Mouse (Mus musculus) lung, embryonic 15.5 days (tissue): Measurements from ENCODE around the gene Olfr698. TPM values are rescaled to one million over a fixed set of nuclear protein-coding genes. Genes with fewer than 3 reads are reported as not detected.
"Not testable (repeated sequence)": the region's sequence is repeated elsewhere in the genome, so short reads cannot be mapped to it uniquely, and the experiment has no call there.

Experiments
- ATAC-seq: fragments of 200-750 bp; cut with Nextera tagmentation; 2 replicates; pipeline ENCODE4 v1.8.0; 2017; ENCODE audit warnings: moderate number of reproducible peaks, borderline replicate concordance; ENCODE audit not compliant: low FRiP score, low TSS enrichment; ENCODE audit errors: extremely low read depth
- H3K27ac ChIP-seq: fragments of 300-500 bp; sonication (generic); 2 replicates; pipeline ENCODE4 v1.5.1; 2015; ENCODE audit warnings: moderate library complexity, mild to moderate bottlenecking, inconsistent platforms
- H3K27me3 ChIP-seq: fragments of 300-500 bp; sonication (generic); 2 replicates; pipeline ENCODE4 v1.6.1; 2015; ENCODE audit warnings: inconsistent platforms
- H3K36me3 ChIP-seq: fragments of 300-500 bp; sonication (generic); 2 replicates; pipeline ENCODE4 v1.6.1; 2015; ENCODE audit warnings: inconsistent platforms
- H3K4me1 ChIP-seq: fragments of 300-500 bp; sonication (generic); 2 replicates; pipeline ENCODE4 v1.6.1; 2015; ENCODE audit warnings: inconsistent platforms
- H3K4me2 ChIP-seq: fragments of 300-500 bp; sonication (generic); 2 replicates; pipeline ENCODE4 v1.6.1; 2015; ENCODE audit warnings: inconsistent platforms, mild to moderate bottlenecking, moderate library complexity
- H3K4me3 ChIP-seq: fragments of 300-500 bp; sonication (generic); 2 replicates; pipeline ENCODE4 v1.5.1; 2015; ENCODE audit warnings: mild to moderate bottlenecking, inconsistent platforms
- H3K9ac ChIP-seq: fragments of 300-500 bp; sonication (generic); 2 replicates; pipeline ENCODE4 v1.6.1; 2015; ENCODE audit warnings: inconsistent platforms
- H3K9me3 ChIP-seq: fragments of 300-500 bp; sonication (generic); 2 replicates; pipeline ENCODE4 v1.6.1; 2016; ENCODE audit warnings: inconsistent platforms
- WGBS: fragments of 180-500 bp; shearing (Covaris S2); methylation state at CpG from one replicate; pipeline ENCODE4 v1.1.7; 2015; 5-methylcytosine and 5-hydroxymethylcytosine counted together
- polyA plus RNA-seq: library from polyadenylated mRNA; unstranded; fragments of >200 nt; fragmentation: Nextera tagmentation; extraction: Ambion mirVana; gene quantifications from 2 replicates; pipeline ENCODE4 v1.2.1, GENCODE M21; 2015

Gene Olfr698
- polyA plus RNA-seq: not detected in 2 replicates

GRCm38 (mm10) chr7:106755297-106755696 is at the start of gene Olfr698:
Gene Olfr698 (minus strand): TSS chr7:106755397.
- Histone ChIP-seq H3K4me2 (no peak within 1 kb of the TSS), H3K4me3 (no peak within 1 kb of the TSS), H3K9ac (no peak within 1 kb of the TSS), H3K9me3 (no peaks in the 10 kb centered on the region), H3K36me3 (no peaks in the 10 kb centered on the region), H3K27me3 (no peaks in the 10 kb centered on the region), H3K4me1 (no peaks in the 10 kb centered on the region), H3K27ac (no peak within 1 kb of the TSS)
- ATAC-seq: no peak

- 69% methylated on average over 1 of the region's 1 CpGs for WGBS
- no peak within 1 kb of the TSS for H3K27ac ChIP-seq
- no peaks in the 10 kb centered on the region; the same call in 1 of the 2 replicates for H3K9me3 ChIP-seq
- no peaks in the 10 kb centered on the region for H3K4me1 ChIP-seq
- H3K36me3 ChIP-seq: no peaks in the 10 kb centered on the region
- no peak within 1 kb of the TSS for H3K4me3 ChIP-seq
- H3K9ac ChIP-seq: no peak within 1 kb of the TSS
- no peak for ATAC-seq
- H3K4me2 ChIP-seq: no peak within 1 kb of the TSS
- no peaks in the 10 kb centered on the region for H3K27me3 ChIP-seq
Observed at GRCm38 (mm10) chr7:106793098-106793497, 37.9 kb upstream of the Olfr698 start, which contains the start of gene Olfr699. Gene Olfr699 (minus strand): TSS chr7:106793198.

- H3K27me3 ChIP-seq: no peaks in the 10 kb centered on the region
- H3K4me2 ChIP-seq: no peak overlapping the region
- H3K9ac ChIP-seq: no peak overlapping the region
- H3K27ac ChIP-seq: no peak overlapping the region
- no peak overlapping the region for H3K4me3 ChIP-seq
- ATAC-seq: no peak
- H3K4me1 ChIP-seq: no peaks in the 10 kb centered on the region
- no peaks in the 10 kb centered on the region for H3K9me3 ChIP-seq
- no peaks in the 10 kb centered on the region for H3K36me3 ChIP-seq
Observed at GRCm38 (mm10) chr7:106788330-106788729, 33.1 kb upstream of the Olfr698 start.

- H3K27ac ChIP-seq, H3K4me2 ChIP-seq, H3K27me3 ChIP-seq, ATAC-seq, H3K4me1 ChIP-seq, H3K9ac ChIP-seq, H3K9me3 ChIP-seq, H3K4me3 ChIP-seq, H3K36me3 ChIP-seq: not testable (repeated sequence)
- 88% methylated on average over 2 of the region's 2 CpGs for WGBS
Observed at GRCm38 (mm10) chr7:106761008-106761407, 5.8 kb upstream of the Olfr698 start.

GRCm38 (mm10) chr7:106758800-106759199 is 3.6 kb upstream of the Olfr698 start:
- Histone ChIP-seq H3K4me2 (no peak overlapping the region), H3K27me3 (no peaks in the 10 kb centered on the region), H3K27ac (no peak overlapping the region), H3K4me1 (no peaks in the 10 kb centered on the region), H3K36me3 (no peaks in the 10 kb centered on the region), H3K4me3 (no peak overlapping the region), H3K9ac (no peak overlapping the region), H3K9me3 (no peaks in the 10 kb centered on the region)
- WGBS: 89% methylated on average over 2 of the region's 2 CpGs
- no peak for ATAC-seq

- no peaks in the 10 kb centered on the region for H3K4me1 ChIP-seq
- no peaks in the 10 kb centered on the region for H3K36me3 ChIP-seq
- H3K27me3 ChIP-seq: no peaks in the 10 kb centered on the region
- no peaks in the 10 kb centered on the region for H3K9me3 ChIP-seq
- H3K27ac ChIP-seq: no peak overlapping the region
- WGBS: 90% methylated on average over 5 of the region's 5 CpGs
- H3K4me3 ChIP-seq: no peak overlapping the region
- H3K4me2 ChIP-seq: no peak overlapping the region
- ATAC-seq: no peak
- no peak overlapping the region for H3K9ac ChIP-seq
Observed at GRCm38 (mm10) chr7:106745811-106746210, 9.4 kb downstream of the Olfr698 start.

GRCm38 (mm10) chr7:106742343-106742742 is 12.9 kb downstream of the Olfr698 start, which contains the start of gene Olfr697:
Gene Olfr697 (minus strand): TSS chr7:106742443.
- 78% methylated on average over 1 of the region's 1 CpGs for WGBS
- Histone ChIP-seq H3K9ac (no peak within 1 kb of the TSS), H3K4me2 (no peak within 1 kb of the TSS), H3K4me3 (no peak within 1 kb of the TSS), H3K4me1 (no peaks in the 10 kb centered on the region), H3K27me3 (no peaks in the 10 kb centered on the region), H3K27ac (no peak within 1 kb of the TSS), H3K36me3 (no peaks in the 10 kb centered on the region), H3K9me3 (no peaks in the 10 kb centered on the region)
- no peak for ATAC-seq

- Histone ChIP-seq H3K4me3 (no peak overlapping the region), H3K27me3 (no peaks in the 10 kb centered on the region), H3K9me3 (no peaks in the 10 kb centered on the region), H3K4me2 (no peak overlapping the region), H3K4me1 (no peaks in the 10 kb centered on the region), H3K9ac (no peak overlapping the region), H3K27ac (no peak overlapping the region), H3K36me3 (no peaks in the 10 kb centered on the region)
- ATAC-seq: no peak
Observed at GRCm38 (mm10) chr7:106737028-106737427, 18.2 kb downstream of the Olfr698 start.

- Histone ChIP-seq H3K36me3 (no peaks in the 10 kb centered on the region), H3K27ac (no peak overlapping the region), H3K4me3 (no peak overlapping the region), H3K4me2 (no peak overlapping the region), H3K9me3 (no peaks in the 10 kb centered on the region), H3K9ac (no peak overlapping the region), H3K4me1 (no peaks in the 10 kb centered on the region), H3K27me3 (no peaks in the 10 kb centered on the region)
- ATAC-seq: no peak
- WGBS: 53% methylated on average over 2 of the region's 2 CpGs
Observed at GRCm38 (mm10) chr7:106733717-106734116, 21.5 kb downstream of the Olfr698 start.

GRCm38 (mm10) chr7:106725654-106726053 is 29.5 kb downstream of the Olfr698 start:
- H3K27me3 ChIP-seq, H3K4me3 ChIP-seq, H3K36me3 ChIP-seq, H3K4me1 ChIP-seq, H3K9me3 ChIP-seq, ATAC-seq, H3K27ac ChIP-seq, H3K4me2 ChIP-seq, H3K9ac ChIP-seq: not testable (repeated sequence)
- 80% methylated on average over 2 of the region's 2 CpGs for WGBS

- H3K4me1 ChIP-seq: no peaks in the 10 kb centered on the region
- no peak within 1 kb of the TSS for H3K9ac ChIP-seq
- H3K4me2 ChIP-seq: no peak within 1 kb of the TSS
- H3K27ac ChIP-seq: no peak within 1 kb of the TSS
- no peak within 1 kb of the TSS for H3K4me3 ChIP-seq
- H3K9me3 ChIP-seq: no peaks in the 10 kb centered on the region
- H3K27me3 ChIP-seq: no peaks in the 10 kb centered on the region
- ATAC-seq: no peak
- H3K36me3 ChIP-seq: no peaks in the 10 kb centered on the region
Observed at GRCm38 (mm10) chr7:106716296-106716695, 38.9 kb downstream of the Olfr698 start, which contains the start of gene Olfr695. Gene Olfr695 (minus strand): TSS chr7:106716396.

- H3K36me3 ChIP-seq: no peaks in the 10 kb centered on the region
- no peak overlapping the region for H3K4me2 ChIP-seq
- H3K4me1 ChIP-seq: no peaks in the 10 kb centered on the region
- H3K27ac ChIP-seq: no peak overlapping the region
- 81% methylated on average over 6 of the region's 6 CpGs for WGBS
- H3K4me3 ChIP-seq: no peak overlapping the region
- H3K27me3 ChIP-seq: no peaks in the 10 kb centered on the region
- H3K9ac ChIP-seq: no peak overlapping the region
- no peaks in the 10 kb centered on the region for H3K9me3 ChIP-seq
- ATAC-seq: no peak
Observed at GRCm38 (mm10) chr7:106711463-106711862, 43.7 kb downstream of the Olfr698 start.

GRCm38 (mm10) chr7:106707705-106708104 is 47.5 kb downstream of the Olfr698 start:
- not testable (repeated sequence) for H3K4me1 ChIP-seq, H3K27me3 ChIP-seq, H3K9ac ChIP-seq, ATAC-seq, H3K9me3 ChIP-seq, H3K27ac ChIP-seq, H3K4me3 ChIP-seq, H3K36me3 ChIP-seq, H3K4me2 ChIP-seq
- WGBS: 90% methylated on average over 10 of the region's 10 CpGs
